Mouse (Mus musculus) kidney, adult 2 months (tissue): Measurements from ENCODE around the gene Dnah1. TPM values are rescaled to one million over a fixed set of nuclear protein-coding genes. Genes with fewer than 3 reads are reported as not detected.

Source experiments
- DNase-seq: peaks from one replicate; pipeline ENCODE4 v3.0.0; 2021
- H3K27ac ChIP-seq: fragments of 200-500 bp; 2 replicates; pipeline ENCODE4 v1.5.1; 2012; ENCODE audit warnings: low read depth, low read length, control low read depth, inconsistent platforms; ENCODE audit not compliant: insufficient read depth
- H3K27me3 ChIP-seq: fragments of 200-500 bp; replicated peaks from 2 replicates; pipeline ENCODE4 v1.6.1; 2012; ENCODE audit warnings: mild to moderate bottlenecking, moderate library complexity, low read length, inconsistent platforms; ENCODE audit not compliant: control insufficient read depth, insufficient read depth
- H3K36me3 ChIP-seq: fragments of 200-500 bp; 2 replicates; pipeline ENCODE4 v1.6.1; 2012; ENCODE audit warnings: mild to moderate bottlenecking, moderate library complexity, low read length, inconsistent platforms; ENCODE audit not compliant: control insufficient read depth, insufficient read depth
- H3K4me1 ChIP-seq: fragments of 200-500 bp; 2 replicates; pipeline ENCODE4 v1.6.1; 2011; ENCODE audit warnings: low read length; ENCODE audit not compliant: control insufficient read depth, insufficient read depth
- H3K4me3 ChIP-seq: fragments of 200-500 bp; 2 replicates; pipeline ENCODE4 v1.5.1; 2011; ENCODE audit warnings: mild to moderate bottlenecking, low read depth, low read length, control low read depth; ENCODE audit not compliant: insufficient read depth
- CTCF ChIP-seq: fragments of 200-500 bp; conservative IDR thresholded peaks from 2 replicates; pipeline ENCODE4 v1.5.1; 2011; ENCODE audit warnings: low read depth, mild to moderate bottlenecking, control low read depth, low read length, moderate library complexity, mixed read lengths; ENCODE audit not compliant: insufficient read depth, insufficient read length
- POLR2A ChIP-seq: fragments of 200-500 bp; IDR thresholded peaks from one replicate; pipeline ENCODE4 v1.6.1; 2011; ENCODE audit warnings: low read depth, low read length, control low read depth
- WGBS: fragments of 180-500 bp; shearing (Covaris S2); methylation state at CpG from one replicate; pipeline ENCODE4 v1.1.7; 2018; 5-methylcytosine and 5-hydroxymethylcytosine counted together
- polyA plus RNA-seq: library from polyadenylated mRNA; depleted of rRNA; stranded (reverse); fragments of >200 nt; gene quantifications from 2 replicates; pipeline ENCODE4 v1.2.3, GENCODE M21; 2012; rRNA removed

Dnah1 gene
- polyA plus RNA-seq, 1 experiment = 0.41 TPM

DNA sequence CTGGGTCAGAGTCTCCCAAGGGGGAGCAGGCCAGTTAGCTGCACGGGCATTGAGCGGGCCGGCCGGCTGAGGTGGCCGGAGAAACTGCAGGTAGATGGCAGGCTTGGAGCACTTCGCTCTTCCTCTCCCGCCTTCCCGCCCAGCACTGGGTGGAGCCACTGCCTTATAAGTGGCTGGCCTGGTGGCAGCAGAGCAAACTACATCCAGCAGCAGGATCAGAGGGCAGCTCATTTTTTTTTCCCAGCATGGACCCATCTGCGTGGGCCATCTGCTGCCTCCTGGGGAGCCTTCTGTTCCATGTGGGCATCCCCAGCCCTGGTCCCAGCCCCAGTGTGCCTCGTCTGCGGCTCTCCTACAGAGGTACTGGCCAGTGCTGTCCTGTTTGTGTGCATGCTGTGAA, 106.0 kb downstream of the Dnah1 start, which contains the start of gene Sema3g:
Gene Sema3g (plus strand): TSS at position 195 of the 400 bp plus-strand sequence.
- 0 out of 2 replicates have a peak within 1 kb of the TSS, but pooled peaks have one; percentile 8 for H3K27ac ChIP-seq
- TF ChIP-seq CTCF (peak; percentile 75), POLR2A (no peak)
- 6% methylated on average over 11 of the region's 11 CpGs for WGBS
- no peaks in the 10 kb centered on the region for H3K36me3 ChIP-seq
- H3K4me3 ChIP-seq = peak within 1 kb of the TSS; percentile 26
- DNase-seq = peak; percentile 88
- H3K27me3 ChIP-seq = no peaks in the 10 kb centered on the region
- no peaks in the 10 kb centered on the region for H3K4me1 ChIP-seq

DNA sequence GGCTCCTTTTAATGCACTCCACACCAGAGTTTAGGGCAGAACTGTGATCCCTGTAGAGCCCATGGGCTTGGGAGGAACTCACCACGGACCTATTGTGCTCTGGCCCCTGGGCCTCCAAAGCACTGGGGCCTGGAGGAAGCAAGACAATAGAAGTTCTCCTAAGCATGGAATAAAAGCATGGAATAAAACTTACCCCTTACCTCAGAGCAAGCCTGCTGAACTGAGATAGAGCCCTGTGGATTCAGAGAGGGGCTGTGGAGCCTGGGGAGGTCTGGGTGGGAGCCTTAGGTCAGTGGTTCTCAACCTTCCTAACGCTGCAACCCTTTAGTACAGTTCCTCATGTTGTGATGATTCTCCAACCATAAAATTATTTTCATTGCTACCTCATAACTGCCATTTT, 106.8 kb downstream of the Dnah1 start, which contains the start of gene Nisch:
Gene Nisch (minus strand): TSS at position 101 of the 400 bp plus-strand sequence.
- TF ChIP-seq POLR2A (no peak), CTCF (no peak)
- WGBS = 67% methylated on average over 2 of the region's 2 CpGs

DNA sequence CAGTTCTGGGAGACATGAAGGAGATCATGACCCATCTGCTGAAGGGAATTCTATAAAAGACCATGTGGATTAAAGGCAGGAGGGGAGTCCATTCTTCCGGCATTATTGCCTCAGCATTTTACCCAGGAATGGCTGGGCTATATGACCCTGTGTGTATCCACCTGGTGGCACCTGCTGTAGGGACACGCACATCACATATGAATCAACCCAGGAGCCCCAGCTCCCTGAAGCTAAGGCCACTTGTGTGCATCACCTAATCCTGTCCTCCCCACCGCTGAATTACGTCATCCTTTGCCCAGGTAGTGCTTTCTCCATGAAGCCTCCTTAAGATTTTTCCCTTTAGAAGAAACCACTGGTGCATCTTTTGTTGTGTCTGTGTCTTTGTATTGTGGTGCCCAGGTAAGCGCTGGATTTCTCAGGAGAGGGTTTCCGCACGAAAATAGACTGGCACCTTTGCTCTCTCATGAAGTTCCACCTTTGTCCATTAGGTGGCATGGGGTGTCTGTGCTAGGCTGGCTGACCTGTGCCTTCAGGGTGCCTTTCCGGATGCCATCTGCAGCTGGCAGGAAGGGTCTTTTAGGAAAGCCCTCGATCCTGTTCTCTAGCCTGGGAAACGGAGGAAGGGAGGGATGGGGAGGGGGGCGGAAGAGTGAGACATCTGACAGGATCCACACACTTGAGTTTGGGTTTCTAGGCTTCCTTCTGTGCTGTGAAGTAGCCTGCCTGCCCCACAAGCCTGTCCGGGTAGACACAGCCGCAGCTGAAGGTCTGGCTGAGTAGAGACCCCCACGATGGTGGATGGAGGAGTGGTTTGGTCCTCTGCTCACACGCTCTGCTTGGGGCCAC, 108.3 kb downstream of the Dnah1 start:
- peak; percentile 85 for DNase-seq
- TF ChIP-seq POLR2A = no peak
- TF ChIP-seq CTCF = peak; percentile 97

More for the DNA sequence above, 106.8 kb downstream of the Dnah1 start, which contains the start of gene Nisch:
- no peaks in the 10 kb centered on the region for H3K36me3 ChIP-seq
- 0 out of 2 replicates have a peak within 1 kb of the TSS, but pooled peaks have one; percentile 8 for H3K27ac ChIP-seq
- no peaks in the 10 kb centered on the region for H3K4me1 ChIP-seq
- no peaks in the 10 kb centered on the region for H3K27me3 ChIP-seq
- no peak for DNase-seq
- peak within 1 kb of the TSS; percentile 26 for H3K4me3 ChIP-seq

DNA sequence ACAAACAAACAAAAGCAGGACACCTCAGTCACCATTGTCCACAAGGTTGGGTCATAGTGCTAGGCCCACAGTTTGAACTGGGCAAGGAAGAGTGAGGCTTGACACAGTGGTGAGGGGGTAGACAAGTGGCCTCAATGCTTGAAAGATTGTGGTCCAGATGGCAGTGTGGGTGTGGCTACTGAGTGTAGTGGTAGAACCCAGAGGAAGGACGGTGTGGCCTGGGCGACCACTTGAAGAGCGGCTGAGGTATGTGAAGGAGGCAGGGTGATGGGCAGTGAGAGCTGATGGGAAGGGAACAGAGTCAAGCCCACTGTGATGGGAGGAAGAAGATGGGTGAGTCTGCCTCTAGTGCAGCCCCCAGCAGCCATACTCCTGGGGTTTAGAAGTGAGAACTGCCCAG, 109.0 kb downstream of the Dnah1 start:
- Histone ChIP-seq H3K36me3 (no peaks in the 10 kb centered on the region), H3K4me3 (no peak overlapping the region), H3K27ac (no peak overlapping the region), H3K27me3 (no peaks in the 10 kb centered on the region), H3K4me1 (no peaks in the 10 kb centered on the region)
- no peak for TF ChIP-seq CTCF
- no peak for TF ChIP-seq POLR2A
- 94% methylated on average over 3 of the region's 3 CpGs for WGBS
- DNase-seq = no peak

More for the DNA sequence above, 108.3 kb downstream of the Dnah1 start:
- no peak overlapping the region for H3K27ac ChIP-seq
- H3K4me3 ChIP-seq = no peak overlapping the region
- H3K36me3 ChIP-seq = no peaks in the 10 kb centered on the region
- 29% methylated on average over 15 of the region's 15 CpGs for WGBS
- no peaks in the 10 kb centered on the region for H3K27me3 ChIP-seq
- H3K4me1 ChIP-seq = no peaks in the 10 kb centered on the region

DNA sequence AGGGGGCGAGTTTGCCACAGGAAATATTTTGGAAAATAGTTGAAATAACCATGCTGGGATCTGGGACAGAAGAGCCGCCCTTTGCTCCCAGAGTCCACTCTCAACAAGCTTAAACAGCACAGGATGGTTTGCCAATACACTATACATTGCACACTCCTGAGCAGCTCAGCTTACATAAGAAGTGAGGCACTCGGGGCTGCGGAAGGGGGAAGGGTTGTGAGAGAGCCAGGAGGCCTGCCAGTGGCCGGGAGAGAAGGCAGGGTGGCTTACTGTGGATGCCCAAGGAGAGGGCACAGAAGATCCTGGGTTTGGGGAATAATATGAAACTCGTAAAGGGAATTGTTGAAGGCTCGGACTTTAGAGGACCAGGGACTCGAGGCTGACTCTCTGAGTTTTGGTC, 109.8 kb downstream of the Dnah1 start:
- WGBS = 77% methylated on average over 8 of the region's 8 CpGs
- Histone ChIP-seq H3K4me3 (no peak overlapping the region), H3K4me1 (no peaks in the 10 kb centered on the region), H3K36me3 (no peaks in the 10 kb centered on the region), H3K27ac (no peak overlapping the region), H3K27me3 (no peaks in the 10 kb centered on the region)
- no peak for DNase-seq
- TF ChIP-seq POLR2A (no peak), CTCF (no peak)

DNA sequence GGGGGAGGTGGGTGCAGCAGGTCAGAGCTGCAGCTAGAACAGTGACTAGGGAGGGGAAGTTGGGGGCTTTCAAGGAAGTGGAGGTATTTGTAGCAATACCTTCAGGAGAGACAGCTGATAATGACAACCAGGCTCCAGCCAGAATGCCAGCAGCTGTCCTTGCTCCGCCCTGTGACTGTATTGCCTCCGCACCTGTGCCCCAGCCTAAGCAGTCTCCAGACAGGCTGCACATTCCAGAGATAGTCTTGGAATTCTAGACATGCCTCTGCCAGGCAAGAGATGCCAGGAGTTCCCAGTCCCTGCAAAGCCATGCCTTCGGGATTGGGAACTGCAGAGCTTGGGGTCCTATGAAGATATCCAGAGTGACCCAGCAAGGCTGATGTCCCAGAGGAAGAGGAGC, 111.2 kb downstream of the Dnah1 start:
- WGBS = 78% methylated on average over 3 of the region's 3 CpGs
- no peaks in the 10 kb centered on the region for H3K27me3 ChIP-seq
- TF ChIP-seq CTCF (no peak), POLR2A (no peak)
- no peak for DNase-seq
- H3K4me3 ChIP-seq = no peak overlapping the region
- peaks cover under 1% of the 10 kb centered on the region; the same call in 1 of the 2 replicates for H3K4me1 ChIP-seq
- H3K36me3 ChIP-seq = no peaks in the 10 kb centered on the region
- no peak overlapping the region for H3K27ac ChIP-seq

DNA sequence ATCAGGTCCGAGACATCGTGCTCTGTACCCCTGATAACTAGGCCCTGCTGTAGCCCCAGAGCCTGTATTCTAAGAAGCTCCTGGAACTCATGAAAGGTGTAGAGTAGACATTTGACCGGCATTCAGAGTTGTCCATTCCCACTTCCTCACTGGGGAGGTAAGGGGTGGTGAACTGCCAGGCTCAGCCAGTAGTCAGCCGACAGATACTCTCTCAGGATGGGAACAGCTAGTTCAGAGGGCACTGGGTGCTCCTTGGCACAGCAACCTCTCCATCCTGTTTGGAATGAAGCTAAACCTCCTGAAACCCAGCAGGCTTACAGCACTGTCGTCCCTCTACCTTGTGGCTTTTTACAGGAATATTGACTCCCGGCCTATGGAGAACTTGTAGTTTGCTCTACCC, 111.8 kb downstream of the Dnah1 start:
- H3K4me1 ChIP-seq = peaks cover 6% of the 10 kb centered on the region
- no peaks in the 10 kb centered on the region for H3K27me3 ChIP-seq
- TF ChIP-seq POLR2A = no peak
- no peak for TF ChIP-seq CTCF
- H3K4me3 ChIP-seq = no peak overlapping the region
- no peak overlapping the region for H3K27ac ChIP-seq
- no peaks in the 10 kb centered on the region for H3K36me3 ChIP-seq
- 93% methylated on average over 6 of the region's 6 CpGs for WGBS
- no peak for DNase-seq

Other genes starting within 250 kb of the Dnah1 start
- 128 and 158 TPM in 2 replicates for gene Smim4, start 194.9 kb downstream of the Dnah1 start, polyA plus RNA-seq
- 56.2 and 62.4 TPM in 2 replicates for gene Nt5dc2, start 192.8 kb downstream of the Dnah1 start, polyA plus RNA-seq
- gene Stab1, start 155.3 kb downstream of the Dnah1 start, polyA plus RNA-seq = 41.5 and 46.8 TPM in 2 replicates
- 2.1 and 9.1 TPM in 2 replicates for gene Tnnc1, start 115.6 kb downstream of the Dnah1 start, polyA plus RNA-seq
- gene Nisch, start 107.0 kb downstream of the Dnah1 start, polyA plus RNA-seq = 244 and 277 TPM in 2 replicates
- 34.2 and 38.8 TPM in 2 replicates for gene Sema3g, start 106.0 kb downstream of the Dnah1 start, polyA plus RNA-seq
- gene Phf7, start 72.6 kb downstream of the Dnah1 start, polyA plus RNA-seq = 7.3 and 7.5 TPM in 2 replicates
- 58.9 and 65.9 TPM in 2 replicates for gene Bap1, start 72.4 kb downstream of the Dnah1 start, polyA plus RNA-seq
- gene Capn7, start 12.7 kb upstream of the Dnah1 start, polyA plus RNA-seq = 13.6 and 16.2 TPM in 2 replicates
- 33.4 and 43.4 TPM in 2 replicates for gene Sh3bp5, start 112.2 kb upstream of the Dnah1 start, polyA plus RNA-seq
- gene Eaf1, start 170.5 kb upstream of the Dnah1 start, polyA plus RNA-seq = 34.3 and 34.7 TPM in 2 replicates
- gene Mettl6, start 171.1 kb upstream of the Dnah1 start, polyA plus RNA-seq = 5.9 and 9.2 TPM in 2 replicates